Mouse (Mus musculus) embryonic fibroblast, embryonic 13.5 days (primary cell): ENCODE data around the gene Rab5c. TPM values are rescaled to one million over a fixed set of nuclear protein-coding genes. Genes with fewer than 3 reads are reported as not detected.
A peak's percentile ranks its signal among the peaks of the same experiment; 100 is the strongest.

Experiments
- H3K27ac ChIP-seq: 2 replicates; pipeline ENCODE4 v1.5.1; 2012; ENCODE audit warnings: low read length, control low read depth, inconsistent platforms; ENCODE audit not compliant: insufficient read depth
- H3K4me1 ChIP-seq: 2 replicates; pipeline ENCODE4 v1.6.1; 2011; ENCODE audit warnings: low read length; ENCODE audit not compliant: control insufficient read depth, insufficient read depth
- H3K4me3 ChIP-seq: 2 replicates; pipeline ENCODE4 v1.5.1; 2011; ENCODE audit warnings: mild to moderate bottlenecking, control low read depth, low read length; ENCODE audit not compliant: insufficient read depth
- CTCF ChIP-seq: IDR thresholded peaks from 2 replicates; pipeline ENCODE4 v1.5.1; 2011; ENCODE audit warnings: mild to moderate bottlenecking, control low read depth, low read length, moderate library complexity, borderline replicate concordance; ENCODE audit not compliant: insufficient read depth
- POLR2A ChIP-seq: IDR thresholded peaks from 2 replicates; pipeline ENCODE4 v1.6.1; 2011; ENCODE audit warnings: low read depth, mild to moderate bottlenecking, control low read depth, low read length, moderate library complexity
- polyA plus RNA-seq: library from polyadenylated mRNA; stranded (reverse); fragments of >200 nt; gene quantifications from 2 replicates; pipeline ENCODE4 v1.2.4, GENCODE M21; 2011; ENCODE audit warnings: low read depth; ENCODE audit not compliant: missing spikeins, insufficient read length

Gene Rab5c
- 163 and 168 TPM in 2 replicates for polyA plus RNA-seq

DNA sequence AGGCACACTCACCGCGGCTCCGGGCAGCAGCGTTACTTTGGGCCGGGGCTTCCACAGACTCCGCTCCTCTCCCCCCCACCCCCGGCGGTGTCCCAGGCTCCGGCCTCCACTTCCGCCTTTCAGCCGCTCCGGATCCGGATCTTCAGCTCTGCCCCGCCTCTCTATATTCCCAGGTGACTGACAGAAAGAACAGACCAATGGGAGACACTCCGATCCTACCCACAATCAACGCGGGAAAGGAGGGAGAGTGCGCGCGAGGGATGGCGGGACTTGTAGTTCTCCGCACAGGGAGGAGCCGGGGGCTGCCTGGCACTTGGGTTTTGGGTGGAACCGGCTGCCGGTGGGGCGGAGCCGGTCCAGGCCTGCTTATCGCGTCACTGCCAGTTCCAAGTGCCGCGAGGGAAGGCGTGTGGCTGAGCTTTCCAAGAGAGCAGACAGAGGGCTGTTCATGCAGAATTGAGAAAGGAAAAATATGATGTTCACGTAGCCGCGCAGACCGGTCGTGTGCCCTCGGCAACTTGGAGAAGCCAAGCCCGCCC, at the start of gene Rab5c:
Rab5c (minus strand) TSS at position 150 of the 539 bp plus-strand sequence.
- Histone ChIP-seq H3K4me1 (peaks cover 10% of the 10 kb centered on the region), H3K27ac (no peak within 1 kb of the TSS)
- TF ChIP-seq CTCF = no peak
- peak; percentile 85 for TF ChIP-seq POLR2A

DNA sequence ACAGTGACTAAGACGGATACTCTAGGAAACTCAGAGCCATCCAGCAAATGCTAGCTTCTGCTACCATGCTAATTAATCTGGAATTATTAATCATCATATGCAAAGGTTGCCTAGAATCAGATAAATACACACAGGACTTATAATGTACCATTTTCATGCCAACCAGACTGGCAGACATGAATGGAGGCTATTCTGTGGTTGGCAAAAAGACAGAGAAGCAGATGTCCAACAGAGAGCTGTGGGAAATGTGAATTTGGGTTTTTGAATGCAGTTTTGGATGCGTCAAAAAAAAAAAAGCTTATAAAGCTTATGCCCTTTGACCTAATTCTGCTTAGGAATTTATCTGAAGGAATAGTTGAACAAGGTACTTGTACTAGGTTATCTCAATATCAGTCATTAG, 47.8 kb upstream of the Rab5c start:
- Histone ChIP-seq H3K4me3 (no peak overlapping the region), H3K4me1 (peaks cover 26% of the 10 kb centered on the region), H3K27ac (no peak overlapping the region)
- TF ChIP-seq POLR2A = no peak
- TF ChIP-seq CTCF = no peak

More for the DNA sequence above, at the start of gene Rab5c:
- H3K4me3 ChIP-seq = peak within 1 kb of the TSS; percentile 90

DNA sequence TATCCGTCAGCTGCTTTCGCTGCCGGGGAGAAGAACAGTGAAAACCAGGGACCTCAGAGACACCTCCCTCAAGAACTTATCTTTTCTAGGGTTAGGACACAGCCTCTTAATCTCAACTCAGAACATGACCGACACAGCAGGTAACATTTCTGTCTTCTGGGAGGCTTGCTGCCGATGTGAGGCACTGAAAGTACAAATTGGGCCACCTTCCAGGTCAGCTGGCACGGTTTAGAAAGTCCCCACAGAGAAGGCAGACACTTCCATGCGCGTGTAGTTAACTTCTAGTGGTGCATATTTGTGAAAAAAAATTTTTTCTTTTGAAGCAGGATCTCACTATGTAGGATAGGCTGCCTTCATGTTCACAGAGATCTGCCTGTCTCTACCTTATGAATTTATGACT, 46.3 kb upstream of the Rab5c start:
- H3K4me1 ChIP-seq = peaks cover 14% of the 10 kb centered on the region
- no peak overlapping the region for H3K4me3 ChIP-seq
- TF ChIP-seq POLR2A = no peak
- no peak for TF ChIP-seq CTCF
- H3K27ac ChIP-seq = no peak overlapping the region

DNA sequence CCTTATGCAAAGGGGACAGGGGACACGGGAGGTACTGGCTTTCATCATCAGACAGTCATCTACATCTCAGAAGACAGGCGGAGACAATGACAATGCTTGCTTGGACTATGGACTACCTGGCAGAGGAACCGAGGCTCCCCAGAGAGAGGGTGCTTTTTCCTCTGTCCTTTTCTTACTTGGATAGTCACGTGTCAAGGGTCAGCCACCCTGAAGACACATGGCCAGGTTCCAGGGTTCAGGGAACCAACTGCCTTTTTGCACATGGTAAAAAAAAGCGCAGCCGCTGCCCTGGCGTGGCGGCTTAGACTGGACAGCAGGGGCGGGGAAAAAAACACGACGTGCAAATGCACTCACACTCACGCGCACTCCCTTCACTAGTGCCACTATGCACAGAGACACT, 44.6 kb upstream of the Rab5c start:
- H3K4me3 ChIP-seq = no peak overlapping the region
- no peaks in the 10 kb centered on the region for H3K4me1 ChIP-seq
- no peak overlapping the region for H3K27ac ChIP-seq
- TF ChIP-seq POLR2A (no peak), CTCF (no peak)

DNA sequence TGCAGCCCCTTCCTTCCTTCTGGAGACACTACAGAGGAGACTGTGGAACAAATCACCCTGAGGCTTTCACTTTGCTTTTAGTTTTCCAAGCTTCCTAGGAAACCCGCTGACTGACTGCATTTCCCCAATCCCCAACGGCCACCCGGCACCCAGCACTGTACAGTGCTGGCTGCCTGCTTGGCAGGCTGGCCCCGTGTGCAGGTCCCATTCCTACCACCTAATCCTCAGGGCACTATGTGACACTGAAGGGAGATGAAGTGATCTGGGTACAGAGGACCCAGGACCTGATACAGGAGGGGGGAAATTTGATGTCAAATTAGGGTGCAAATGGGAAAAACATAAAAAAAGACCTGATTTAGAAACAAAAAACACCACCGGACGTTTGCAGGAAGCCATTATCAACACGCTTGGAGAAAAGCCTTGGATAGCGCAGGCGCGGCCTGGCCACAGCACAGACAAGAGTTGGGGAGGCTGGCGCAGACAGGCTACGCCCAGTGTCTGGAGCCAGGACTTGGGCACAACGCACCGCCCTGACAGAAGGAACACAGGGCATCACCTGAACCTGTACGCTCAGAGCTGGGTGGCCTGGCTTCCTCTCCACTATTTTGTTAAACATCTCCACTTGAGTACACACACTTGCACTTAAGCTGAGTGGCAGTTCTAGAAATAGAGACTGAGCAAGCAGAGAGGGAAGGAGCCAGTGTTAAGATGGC, 43.9 kb upstream of the Rab5c start:
- H3K27ac ChIP-seq = no peak overlapping the region
- H3K4me3 ChIP-seq = no peak overlapping the region
- no peaks in the 10 kb centered on the region for H3K4me1 ChIP-seq
- TF ChIP-seq CTCF (no peak), POLR2A (no peak)

DNA sequence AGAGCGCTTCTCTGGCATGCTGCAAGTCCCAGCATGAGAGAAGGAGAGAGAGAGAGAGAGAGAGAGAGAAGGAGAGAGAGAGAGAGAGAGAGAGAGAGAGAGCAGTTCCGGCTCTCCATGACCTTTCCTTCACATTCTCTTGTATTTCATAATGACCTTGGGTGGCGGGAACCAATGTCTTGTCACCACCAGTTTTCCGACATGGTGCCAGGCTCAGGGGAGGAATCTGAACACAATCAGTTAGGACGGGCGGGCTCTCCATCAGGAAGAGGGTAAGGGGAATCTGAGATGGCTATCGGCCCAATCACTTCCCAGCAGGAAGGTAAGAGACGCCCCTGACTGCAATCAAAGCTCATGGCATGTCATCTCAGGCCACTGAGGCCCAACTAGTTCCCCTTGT, 42.2 kb upstream of the Rab5c start:
- H3K27ac ChIP-seq = no peak overlapping the region

DNA sequence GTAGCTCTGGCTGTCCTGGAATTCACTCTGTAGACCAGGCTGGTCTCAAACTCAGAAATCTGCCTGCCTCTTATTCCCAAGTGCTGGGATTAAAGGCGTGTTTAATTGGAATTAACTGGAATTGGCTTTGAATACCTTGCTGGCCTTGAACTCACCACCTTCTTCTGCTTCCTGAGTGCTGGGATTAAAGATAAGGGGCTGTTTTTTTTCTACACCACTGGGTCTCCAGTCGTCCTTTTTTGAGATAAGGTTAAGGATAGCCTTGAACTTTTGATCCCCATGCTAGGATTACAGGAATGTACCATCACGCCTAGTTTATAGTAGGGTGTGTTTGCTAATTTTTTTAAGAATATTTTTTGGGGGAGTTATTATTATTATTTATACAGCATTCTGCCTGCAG, 40.1 kb upstream of the Rab5c start:
- no peak overlapping the region for H3K4me3 ChIP-seq
- H3K4me1 ChIP-seq = no peaks in the 10 kb centered on the region
- TF ChIP-seq CTCF = no peak
- TF ChIP-seq POLR2A = no peak
- H3K27ac ChIP-seq = no peak overlapping the region

More for the DNA sequence above, 42.2 kb upstream of the Rab5c start:
- Histone ChIP-seq H3K4me1 (no peaks in the 10 kb centered on the region), H3K4me3 (no peak overlapping the region)
- TF ChIP-seq CTCF (no peak), POLR2A (no peak)

DNA sequence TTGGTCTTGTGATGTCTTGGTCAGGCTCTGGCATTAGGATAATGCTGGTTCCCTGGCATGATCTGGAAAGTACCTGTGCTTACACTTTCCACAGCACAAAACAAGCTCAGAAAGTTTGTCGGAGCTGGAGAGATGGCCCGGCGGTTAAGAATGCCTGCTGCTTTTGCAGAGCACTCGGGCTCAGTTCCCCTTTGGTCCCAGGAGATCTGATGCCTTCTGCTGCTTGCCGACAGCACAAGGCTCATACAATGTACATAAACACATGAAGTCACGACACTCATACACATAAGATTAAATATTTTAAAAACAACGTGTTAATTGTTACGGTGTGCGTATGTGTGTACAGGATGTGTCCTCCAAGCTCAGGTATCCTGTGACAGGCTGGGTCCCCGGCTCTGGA, 37.9 kb upstream of the Rab5c start:
- no peaks in the 10 kb centered on the region for H3K4me1 ChIP-seq
- no peak overlapping the region for H3K4me3 ChIP-seq
- TF ChIP-seq CTCF (no peak), POLR2A (no peak)
- no peak overlapping the region for H3K27ac ChIP-seq

DNA sequence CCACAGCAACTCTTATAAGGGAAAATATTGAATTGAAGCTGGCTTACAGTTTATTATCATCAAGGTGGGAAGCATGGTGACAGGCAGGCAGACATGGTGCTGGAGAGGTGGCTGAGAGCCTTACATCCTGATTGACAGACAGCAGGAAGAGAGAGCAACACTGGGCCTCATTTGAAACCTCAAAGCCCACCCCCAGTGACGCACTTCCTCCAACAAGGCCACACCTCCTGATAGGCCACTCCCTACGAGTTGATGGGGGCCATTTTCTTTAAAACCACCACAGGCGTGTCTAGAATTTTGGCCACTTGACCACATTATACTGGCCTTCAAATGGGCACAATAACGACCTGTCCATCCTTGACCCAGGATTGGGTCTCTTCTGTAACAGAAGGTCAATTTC, 36.2 kb upstream of the Rab5c start:
- Histone ChIP-seq H3K27ac (no peak overlapping the region), H3K4me3 (no peak overlapping the region), H3K4me1 (no peaks in the 10 kb centered on the region)
- TF ChIP-seq CTCF (no peak), POLR2A (no peak)

DNA sequence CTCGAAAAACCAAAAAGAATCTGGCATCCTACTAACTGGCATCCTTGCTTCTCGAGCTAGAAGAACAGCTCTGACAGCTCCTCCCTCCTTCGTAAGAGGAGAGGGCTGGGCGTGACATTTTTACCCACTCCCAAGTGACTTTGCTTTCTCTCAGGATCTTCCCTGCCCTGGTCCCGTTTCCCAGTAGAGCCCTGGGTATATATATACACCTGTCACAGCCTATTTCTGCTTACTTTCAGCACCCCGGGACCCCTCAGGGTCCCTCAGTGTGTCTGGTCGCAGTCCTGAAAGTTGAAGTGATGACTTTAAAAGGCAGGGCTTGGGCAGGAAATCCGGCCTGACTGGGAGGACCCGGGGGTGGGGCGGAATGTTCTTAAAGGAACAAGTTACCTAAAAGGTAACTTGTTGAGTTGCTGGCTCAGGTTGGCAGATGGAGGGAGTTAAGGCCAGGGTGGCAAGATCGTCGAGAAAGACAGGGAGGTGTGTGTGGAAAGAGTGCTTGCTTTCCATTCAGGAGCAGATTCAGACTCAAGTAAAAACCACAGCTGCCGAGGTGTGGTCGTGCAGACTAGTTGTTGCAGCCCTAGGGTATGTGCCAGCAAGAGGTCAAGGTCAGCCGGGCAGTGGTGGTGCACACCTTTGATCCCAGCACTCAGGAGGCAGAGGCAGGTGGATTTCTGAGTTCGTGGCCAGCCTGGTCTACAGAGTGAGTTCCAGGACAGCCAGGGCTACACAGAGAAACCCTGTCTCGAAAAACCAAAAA, 32.8 kb upstream of the Rab5c start, which contains the start of gene Ghdc:
Ghdc (minus strand) TSS at position 312 of the 763 bp plus-strand sequence.
- H3K4me1 ChIP-seq = no peaks in the 10 kb centered on the region
- TF ChIP-seq CTCF (no peak), POLR2A (peak; percentile 58; the same call in 1 of the 2 replicates)
- peak within 1 kb of the TSS; percentile 41; the same call in 1 of the 2 replicates for H3K27ac ChIP-seq
- peak within 1 kb of the TSS; percentile 78 for H3K4me3 ChIP-seq
